Mouse (Mus musculus) layer of hippocampus, adult 11-12 months (tissue): ENCODE data around the gene Mysm1.

Experiments
- DNase-seq: peaks from one replicate; pipeline ENCODE4 v3.0.0; 2022; ENCODE audit warnings: low spot score

The Mysm1 gene

GRCm38 (mm10) chr4:94978590-94979499 lies at the start of gene Mysm1:
TSS of gene Mysm1 (minus strand) at chr4:94979100.
- peak; percentile 93 for DNase-seq

- no peak for DNase-seq
Observed at GRCm38 (mm10) chr4:95025847-95026600, 47.1 kb upstream of the Mysm1 start.

DNA sequence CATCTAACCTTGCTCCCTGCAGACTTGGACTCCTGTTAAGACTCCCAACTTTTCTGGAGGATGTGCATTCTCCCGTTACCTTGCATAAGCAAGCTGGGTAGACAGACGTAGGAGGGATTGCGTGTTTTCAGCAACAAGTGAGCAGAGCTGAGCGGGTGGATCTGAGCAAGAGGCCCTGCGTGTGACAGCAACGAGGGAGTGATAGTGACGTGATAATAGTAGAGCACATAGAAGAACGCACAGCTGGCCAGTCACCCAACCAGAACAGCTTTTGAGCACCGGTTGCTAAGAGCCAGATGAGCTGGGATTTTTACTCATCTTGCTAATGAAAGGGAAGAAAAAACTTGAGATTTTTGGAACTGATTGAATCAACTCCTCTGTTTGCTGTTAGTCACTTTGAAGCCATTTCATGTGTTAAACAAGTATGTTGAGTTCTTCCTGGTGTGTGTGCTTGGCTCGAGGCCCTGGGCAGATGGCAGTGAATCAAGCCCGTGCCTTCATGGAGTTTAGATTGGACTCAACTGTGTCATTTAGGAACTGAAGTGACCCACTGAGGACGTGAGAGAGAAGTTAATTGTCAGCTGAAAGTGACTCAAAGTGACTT lies 44.6 kb upstream of the Mysm1 start:
- DNase-seq, result no peak

GRCm38 (mm10) chr4:95021649-95022637 lies 43.0 kb upstream of the Mysm1 start:
- DNase-seq, result no peak

DNA sequence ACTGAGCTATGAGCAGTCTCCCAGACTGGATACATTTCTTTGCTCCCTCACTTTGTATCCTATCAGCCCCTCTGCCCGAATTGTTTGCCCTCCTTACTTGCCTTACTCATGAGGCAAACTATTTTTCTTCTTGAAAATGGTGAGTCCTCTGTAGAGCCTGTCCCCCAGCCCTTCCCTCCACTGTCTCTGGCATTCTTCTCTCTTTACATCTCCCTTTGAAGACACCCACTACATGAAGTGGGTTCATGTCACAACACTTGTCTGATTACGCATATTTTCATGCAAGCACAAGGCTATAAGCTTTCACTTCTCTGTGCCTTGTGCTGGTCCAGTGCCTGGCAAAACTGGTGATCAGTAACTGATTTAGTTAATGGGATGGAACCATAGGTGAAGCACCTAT lies 41.3 kb upstream of the Mysm1 start:
- no peak for DNase-seq

- no peak for DNase-seq
Observed at GRCm38 (mm10) chr4:95018221-95018620, 39.3 kb upstream of the Mysm1 start.

DNA sequence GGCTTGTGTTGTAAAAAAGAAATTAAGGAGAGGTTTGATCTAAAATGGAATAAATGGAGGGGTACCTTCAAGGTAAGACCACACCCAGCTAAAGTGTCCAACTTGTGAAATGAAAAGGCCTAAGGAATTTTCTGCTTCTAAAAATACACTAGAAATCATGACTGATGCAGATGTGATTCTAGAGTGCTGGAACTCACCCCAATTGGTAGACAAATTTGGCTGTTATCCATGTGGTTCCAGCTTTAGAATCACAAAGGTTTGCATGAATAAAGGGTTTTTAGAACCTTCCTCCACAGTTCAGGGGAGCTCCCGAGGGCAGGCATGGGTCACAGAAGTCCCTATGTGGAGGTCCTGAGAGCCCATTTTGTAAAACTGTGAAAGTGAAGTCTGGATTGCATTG lies 33.8 kb upstream of the Mysm1 start:
- no peak for DNase-seq

DNA sequence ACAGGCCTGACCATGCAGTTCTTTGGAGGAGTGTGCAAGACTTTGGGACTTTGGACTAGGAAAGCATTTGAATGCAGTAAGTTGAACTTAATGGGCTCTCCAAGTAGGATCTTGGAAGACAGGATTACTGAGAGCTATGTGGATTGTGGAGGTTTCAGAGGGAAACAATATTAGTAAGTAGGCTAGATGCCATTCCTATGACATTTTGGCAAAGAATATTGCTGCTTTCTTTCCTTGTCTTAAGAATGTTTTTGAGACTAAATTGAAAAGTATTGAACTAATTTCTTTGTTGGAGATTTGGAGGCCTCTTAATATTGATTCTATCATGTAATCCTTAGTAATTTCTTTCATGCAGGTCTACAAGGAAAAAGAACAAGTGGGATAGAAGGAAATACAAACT lies 33.4 kb upstream of the Mysm1 start:
- no peak for DNase-seq

DNA sequence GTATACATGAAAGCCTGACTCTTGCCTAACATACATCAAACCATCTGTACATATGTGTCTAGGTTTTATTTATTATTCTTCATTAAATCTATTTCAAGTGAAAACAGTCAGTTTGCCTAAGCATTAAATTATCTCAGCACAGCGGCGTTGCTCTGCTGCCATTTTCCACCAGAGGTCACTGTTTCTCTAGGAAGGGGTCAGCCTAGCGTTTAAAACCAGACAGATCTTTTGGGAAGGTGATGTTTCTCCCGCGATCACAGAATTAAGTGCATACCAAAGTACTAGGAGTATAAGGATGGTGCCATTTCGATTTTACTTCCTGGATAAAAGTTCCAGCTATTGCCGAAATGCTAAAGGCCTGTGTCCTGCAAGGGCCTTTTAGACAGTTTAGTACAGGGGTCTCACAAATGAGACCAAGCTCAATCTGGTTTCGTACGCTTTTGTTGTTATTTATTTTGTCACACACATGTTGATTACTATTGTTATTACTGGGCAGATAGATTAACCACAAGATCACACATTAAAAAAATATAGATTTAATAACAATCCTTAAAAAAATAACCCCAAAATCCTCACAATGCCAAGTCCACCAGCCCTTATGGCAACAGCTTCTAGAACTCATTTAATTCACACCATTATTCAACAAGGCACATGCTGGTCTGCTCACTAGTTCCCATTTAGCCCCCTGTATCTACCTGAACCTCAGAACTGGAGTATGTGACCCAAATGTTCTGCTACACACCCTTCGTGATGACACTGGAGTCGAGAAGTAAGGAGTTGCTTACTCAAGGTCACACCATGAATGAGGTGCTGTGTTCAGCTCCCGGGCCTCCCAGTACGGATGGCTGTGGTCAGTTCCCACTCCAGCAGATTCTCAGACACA lies 29.5 kb upstream of the Mysm1 start:
- peak; percentile 86 for DNase-seq

- DNase-seq, result no peak
Observed at GRCm38 (mm10) chr4:95007759-95008158, 28.9 kb upstream of the Mysm1 start.

DNA sequence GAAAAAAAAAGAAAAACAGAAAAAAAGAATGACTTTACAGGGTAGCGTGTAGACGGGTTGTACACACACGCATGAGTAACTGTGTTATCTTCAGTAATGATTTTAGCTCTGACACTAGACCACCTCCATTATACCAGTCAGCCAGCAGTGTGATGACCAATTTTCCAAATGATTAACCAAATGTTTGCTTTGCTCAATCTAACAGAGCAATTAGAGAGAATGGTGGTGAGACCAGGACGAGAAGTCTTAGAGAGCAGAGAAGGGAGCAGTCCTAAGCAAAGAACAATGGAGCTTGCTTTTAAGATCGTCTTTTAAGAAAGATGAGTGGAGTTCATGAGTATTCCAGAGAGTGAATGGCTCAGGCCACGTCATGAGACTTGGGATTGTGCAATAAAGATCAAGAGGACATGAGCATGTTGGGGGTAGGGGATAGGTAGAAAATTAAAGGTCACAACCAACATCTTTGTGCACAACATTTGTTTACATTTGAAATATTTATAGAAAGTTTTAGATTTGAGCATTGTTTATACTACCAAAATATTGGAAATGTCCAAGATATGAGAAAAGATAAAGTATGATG lies 26.4 kb upstream of the Mysm1 start:
- DNase-seq, result no peak

DNA sequence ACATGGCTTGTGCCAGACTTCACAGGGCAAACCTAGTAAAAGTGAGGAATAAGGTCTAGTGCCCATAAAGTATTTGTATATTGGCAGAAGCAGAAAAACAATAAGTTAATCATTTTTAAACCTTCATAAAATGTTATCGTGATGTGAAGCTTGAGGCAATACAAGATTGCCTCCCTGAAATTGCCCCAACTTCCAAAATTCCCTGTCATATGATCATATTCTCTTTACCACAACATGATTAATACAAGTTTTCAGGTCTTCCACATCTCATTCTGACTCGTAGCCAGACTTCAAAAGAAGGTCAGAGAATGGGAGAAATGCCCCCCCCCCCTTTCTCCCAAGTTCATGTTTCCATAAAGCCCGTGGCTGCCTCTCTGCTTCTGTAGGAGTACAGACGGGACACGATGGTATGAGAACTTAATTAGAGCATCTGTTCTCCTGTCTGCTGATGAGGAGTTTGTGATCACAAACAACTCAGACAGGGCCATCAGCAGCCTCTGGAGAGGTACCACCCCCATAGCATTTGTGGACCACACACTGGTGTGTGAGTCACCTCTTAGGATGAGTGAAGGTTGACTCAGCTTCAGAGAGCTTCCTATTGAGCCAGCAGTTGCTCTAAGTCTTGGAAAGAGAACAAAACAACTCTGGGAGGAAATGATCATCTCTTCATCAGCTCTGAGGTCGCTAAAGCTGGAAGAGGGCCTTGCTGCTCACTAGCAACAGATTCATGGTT lies 22.3 kb upstream of the Mysm1 start:
- DNase-seq, result peak; percentile 20

DNA sequence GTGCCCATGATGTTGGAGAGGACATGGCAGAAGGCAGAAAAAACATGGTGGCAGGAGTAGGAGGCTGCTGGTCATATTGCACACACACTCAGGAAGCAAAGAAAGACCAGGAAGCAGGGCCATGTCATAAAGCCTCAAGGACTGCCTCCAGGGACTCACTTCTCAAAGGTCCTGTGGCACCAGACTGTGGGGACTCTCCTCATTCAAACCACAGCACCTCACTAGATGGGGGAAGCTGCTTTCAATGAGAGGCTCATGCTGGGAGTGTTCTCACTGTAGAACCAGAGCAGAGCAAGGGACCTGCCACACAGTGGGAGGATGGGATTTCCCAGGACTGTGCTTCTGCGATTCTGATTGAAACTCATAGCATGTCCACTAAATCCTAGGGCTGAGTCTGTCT lies 21.2 kb upstream of the Mysm1 start:
- DNase-seq, result no peak

- peak; percentile 25 for DNase-seq
Observed at GRCm38 (mm10) chr4:94999249-94999648, 20.3 kb upstream of the Mysm1 start.

GRCm38 (mm10) chr4:94995862-94996261 lies 17.0 kb upstream of the Mysm1 start:
- DNase-seq, result no peak

GRCm38 (mm10) chr4:94990204-94990603 lies 11.3 kb upstream of the Mysm1 start:
- no peak for DNase-seq

DNA sequence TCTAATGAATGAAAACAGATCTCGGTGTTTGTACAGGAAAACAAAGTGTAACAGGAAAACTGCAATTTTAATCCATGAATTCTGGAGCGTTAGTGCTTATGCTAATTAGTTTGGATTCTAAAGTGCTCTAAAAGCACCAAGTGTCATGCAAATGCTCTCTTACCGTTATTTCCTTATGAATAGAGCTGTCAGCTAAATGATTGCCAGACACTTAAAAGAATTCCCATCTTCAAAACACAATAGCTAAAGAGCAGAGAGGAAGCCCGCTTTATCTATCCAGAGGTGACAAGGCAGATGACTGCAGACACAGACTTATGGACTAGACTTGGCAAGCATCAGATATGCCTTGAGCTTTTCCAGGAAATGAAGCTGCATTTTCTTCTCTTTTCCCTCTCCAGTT lies 8.8 kb upstream of the Mysm1 start:
- no peak for DNase-seq

- no peak for DNase-seq
Observed at GRCm38 (mm10) chr4:94979500-94979915, 608 bp upstream of the Mysm1 start.

- no peak for DNase-seq
Observed at GRCm38 (mm10) chr4:94973321-94973720, 5.6 kb downstream of the Mysm1 start.
